Mouse (Mus musculus): ENCODE results near the gene Usp11.

- TF ChIP-seq CTCF (IDR thresholded peaks at IDR 0.05; ENCODE audit: insufficient read depth, low read depth, low read length) (no peak), POLR2A (IDR thresholded peaks at IDR 0.05; ENCODE audit: insufficient read depth, low read depth, low read length) (no peak)
These were observed 12.1 kb upstream of the Usp11 start for GRCm38 (mm10) chrX:20691566-20691965.

Data from olfactory bulb, adult 2 months (tissue).